Mouse (Mus musculus): Measurements from ENCODE around the gene Tnnt3.

Tnnt3 gene

DNA sequence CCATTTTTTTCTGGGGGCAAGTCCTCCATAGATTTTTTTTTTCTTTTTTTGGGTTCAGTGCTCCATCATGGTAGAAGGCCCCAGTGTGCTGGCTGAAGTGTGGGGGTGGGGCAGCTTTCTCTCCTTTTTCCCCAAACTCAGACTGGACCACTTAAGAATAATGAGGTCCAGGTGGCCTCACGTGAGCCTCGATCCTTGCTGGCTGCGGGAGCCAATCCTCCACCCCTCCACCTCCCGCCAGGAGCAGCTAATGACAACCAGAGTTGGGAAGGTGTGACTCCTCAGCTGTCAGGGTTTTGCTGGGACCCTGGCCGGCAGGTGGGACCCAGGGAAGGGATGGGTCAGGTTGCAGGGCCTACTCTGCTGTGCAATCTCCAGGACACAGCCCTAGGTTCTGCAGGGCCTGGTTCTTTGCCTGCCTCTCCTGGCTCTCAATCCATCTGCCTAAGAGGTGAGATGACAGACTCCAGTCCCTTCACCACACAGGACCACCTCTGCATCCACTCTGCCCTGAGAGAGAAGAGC, 61.1 kb downstream of the Tnnt3 start:
- intact Hi-C loops (cut with DNase I): no loop called here

DNA sequence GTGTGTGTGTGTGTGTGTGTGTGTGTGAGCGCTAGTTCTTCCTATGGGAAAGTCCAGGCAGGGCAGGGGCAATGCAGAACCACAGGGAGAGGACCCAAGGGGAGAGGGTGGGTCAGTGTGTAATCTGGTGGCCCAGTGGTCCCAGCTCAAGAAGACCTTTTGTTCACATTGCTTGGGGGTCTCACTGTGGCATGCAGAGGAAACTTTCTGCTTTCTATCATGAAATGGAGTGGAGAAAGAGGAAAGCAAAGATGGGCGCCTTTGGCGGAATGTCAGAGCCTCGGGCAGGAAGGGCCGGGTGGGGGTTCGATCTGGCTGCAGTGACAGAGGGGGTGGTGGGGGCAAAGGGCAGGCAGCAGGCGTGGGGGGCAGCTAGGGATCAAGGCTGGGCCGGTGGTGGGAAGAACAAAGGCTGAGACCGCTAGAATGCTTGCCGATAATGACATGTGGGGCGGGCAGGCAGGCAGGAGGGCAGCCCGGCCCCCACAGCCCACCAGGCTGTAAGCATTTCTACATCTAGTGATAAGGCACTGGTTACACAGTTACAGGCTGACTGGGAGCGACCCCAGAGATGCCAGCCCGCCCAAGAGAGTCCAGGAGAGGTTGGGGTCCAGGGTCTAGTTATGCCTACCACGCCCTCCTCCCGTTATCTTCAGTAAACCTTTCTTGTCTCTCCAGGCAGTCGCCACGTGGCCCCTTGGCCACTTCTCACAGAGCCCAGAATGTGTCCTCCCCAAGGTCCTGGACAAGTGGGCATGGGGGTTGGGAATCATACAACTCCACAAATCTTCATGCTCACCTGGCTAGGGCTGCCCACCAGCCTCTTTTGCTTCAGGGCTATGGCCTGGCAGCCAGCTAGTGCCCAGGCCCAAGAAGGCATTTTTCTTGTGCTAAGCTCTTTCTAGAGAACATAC, 62.6 kb downstream of the Tnnt3 start:
- intact Hi-C loops (cut with DNase I): no loop called here

DNA sequence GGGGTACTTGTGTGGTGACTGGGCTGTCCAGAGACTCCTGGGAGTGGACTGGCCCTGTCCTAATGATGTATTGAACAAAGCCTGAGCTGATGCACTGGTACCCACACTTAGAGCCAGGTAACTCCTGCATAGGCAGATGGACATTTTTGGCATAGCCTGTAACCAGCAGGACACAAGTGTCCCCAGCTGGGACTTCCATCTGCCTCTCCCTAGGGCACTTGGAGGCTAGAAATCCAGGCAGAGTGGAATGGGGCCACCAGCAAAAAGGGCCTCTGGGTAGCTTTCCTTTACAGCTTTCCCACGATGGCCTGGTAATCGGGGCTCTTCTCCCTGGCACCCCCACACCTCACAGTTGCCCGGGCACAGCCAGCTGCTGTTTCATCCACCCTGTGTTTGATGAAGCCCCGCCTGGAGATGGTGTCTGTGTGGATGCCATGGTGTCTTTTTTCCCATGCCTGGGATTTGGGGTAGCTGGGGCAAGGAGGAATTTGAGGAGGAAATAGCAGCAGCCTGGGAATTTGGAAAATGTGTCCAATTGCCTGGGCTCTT, 63.3 kb downstream of the Tnnt3 start:
- intact Hi-C loops (cut with DNase I): no loop called here

DNA sequence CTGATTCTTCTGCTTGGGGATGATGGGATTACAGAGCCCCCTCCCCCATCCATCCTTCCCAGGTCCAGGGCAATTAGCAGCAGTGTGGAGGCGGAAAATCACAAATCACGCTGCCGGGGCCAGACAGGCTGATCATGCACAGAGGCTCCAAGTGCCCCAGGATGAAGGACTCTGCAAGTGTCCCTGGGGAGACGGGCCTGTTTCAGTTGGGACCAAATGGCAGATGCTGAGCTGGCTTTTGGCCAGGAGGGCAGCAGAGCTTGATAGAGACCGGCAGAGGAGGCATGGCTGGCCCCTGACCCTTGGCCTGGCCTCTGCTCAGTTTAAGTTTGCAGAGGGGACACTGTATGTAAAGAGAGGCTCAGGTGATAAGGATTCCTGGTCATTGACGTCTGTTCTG, 64.5 kb downstream of the Tnnt3 start:
- intact Hi-C loops (cut with DNase I): no loop called here

DNA sequence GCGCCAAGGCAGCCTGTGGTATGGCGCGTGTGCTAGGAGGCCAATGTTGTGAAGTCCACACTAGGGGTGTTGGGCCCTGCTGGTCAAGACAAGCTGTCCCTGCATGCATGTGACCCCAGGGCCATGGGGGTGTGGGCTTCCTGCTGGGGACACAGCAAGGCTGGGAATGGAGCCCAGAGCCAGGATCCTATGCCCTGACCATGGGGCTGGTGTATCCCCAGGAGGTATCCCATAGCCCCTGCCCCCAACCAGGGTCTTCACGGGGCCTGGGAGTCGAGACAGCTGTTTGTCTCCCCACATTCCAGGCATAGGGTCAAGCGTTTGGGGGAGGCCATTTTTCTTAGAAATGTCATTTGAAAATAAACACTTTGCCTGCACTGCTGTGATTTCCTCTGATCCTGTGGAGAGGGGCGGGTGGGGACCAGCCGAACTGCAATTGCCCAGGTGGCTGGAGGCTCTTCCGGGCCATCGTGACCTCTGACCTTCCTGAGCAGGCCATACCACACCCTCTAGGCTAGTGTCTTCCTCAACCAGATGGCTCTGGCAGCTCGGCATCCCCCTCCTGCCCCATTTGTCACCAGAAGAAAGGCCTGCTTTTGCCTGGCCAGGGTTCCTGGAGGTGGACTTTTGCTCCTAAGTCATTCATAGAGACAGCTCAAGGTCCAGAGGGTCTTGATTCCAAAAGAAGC, 66.5 kb downstream of the Tnnt3 start:
- intact Hi-C loops (cut with DNase I): no loop called here

Measured in adrenal gland (tissue).